Mouse (Mus musculus) E14TG2a.4 (cell line): ENCODE results near the gene Srsf3.
"Not testable (repeated sequence)": the region's sequence is repeated elsewhere in the genome, so short reads cannot be mapped to it uniquely, and the experiment has no call there.

Experiments
- H3K27me3 ChIP-seq: 2 replicates; pipeline ENCODE4 v1.6.1; 2014; ENCODE audit warnings: low read length, control low read depth; ENCODE audit not compliant: insufficient read depth
- H3K36me3 ChIP-seq: 2 replicates; pipeline ENCODE4 v1.6.1; 2014; ENCODE audit warnings: low read length, control low read depth; ENCODE audit not compliant: insufficient read depth
- H3K4me1 ChIP-seq: replicated peaks from 2 replicates; pipeline ENCODE4 v1.6.1; 2014; ENCODE audit warnings: low read depth, low read length, control low read depth
- H3K4me3 ChIP-seq: replicated peaks from 2 replicates; pipeline ENCODE4 v1.5.1; 2014; ENCODE audit warnings: mild to moderate bottlenecking, low read length
- H3K9me3 ChIP-seq: 2 replicates; pipeline ENCODE4 v1.6.1; 2014; ENCODE audit warnings: low read length, control low read depth
- CTCF ChIP-seq: conservative IDR thresholded peaks from 2 replicates; pipeline ENCODE4 v1.5.1; 2014; ENCODE audit warnings: low read length
- NANOG ChIP-seq: IDR thresholded peaks from 2 replicates; pipeline ENCODE4 v1.6.1; 2014; ENCODE audit warnings: borderline replicate concordance, low read length, mixed read lengths
- POU5F1 ChIP-seq: IDR thresholded peaks from 2 replicates; pipeline ENCODE4 v1.6.1; 2014; ENCODE audit warnings: low read length, borderline replicate concordance

The Srsf3 gene

GRCm38 (mm10) chr17:29023346-29023745 lies 9.1 kb upstream of the Srsf3 start:
- H3K36me3 ChIP-seq = no peaks in the 10 kb centered on the region
- H3K4me3 ChIP-seq = no peak overlapping the region
- no peaks in the 10 kb centered on the region for H3K9me3 ChIP-seq
- no peaks in the 10 kb centered on the region for H3K27me3 ChIP-seq
- TF ChIP-seq NANOG (no peak), CTCF (no peak), POU5F1 (no peak)
- peaks cover 97% of the 10 kb centered on the region for H3K4me1 ChIP-seq

- Histone ChIP-seq H3K36me3 (no peaks in the 10 kb centered on the region), H3K4me3 (peak overlapping the region; percentile 73), H3K27me3 (no peaks in the 10 kb centered on the region), H3K9me3 (no peaks in the 10 kb centered on the region), H3K4me1 (peaks cover 96% of the 10 kb centered on the region)
- TF ChIP-seq NANOG = no peak
- TF ChIP-seq POU5F1 = no peak
- no peak for TF ChIP-seq CTCF
Observed at GRCm38 (mm10) chr17:29024047-29024892, 8.2 kb upstream of the Srsf3 start.

GRCm38 (mm10) chr17:29024896-29025565 lies 7.4 kb upstream of the Srsf3 start:
- H3K27me3 ChIP-seq = no peaks in the 10 kb centered on the region
- TF ChIP-seq CTCF (no peak), NANOG (0 out of 2 replicates have a peak, but pooled peaks have one; percentile 15)
- H3K36me3 ChIP-seq = no peaks in the 10 kb centered on the region
- H3K4me3 ChIP-seq = peak overlapping the region; percentile 73
- H3K4me1 ChIP-seq = peaks cover 93% of the 10 kb centered on the region
- H3K9me3 ChIP-seq = no peaks in the 10 kb centered on the region

GRCm38 (mm10) chr17:29026652-29027356 lies 5.6 kb upstream of the Srsf3 start:
- H3K27me3 ChIP-seq = no peaks in the 10 kb centered on the region
- TF ChIP-seq CTCF (no peak), NANOG (no peak)

GRCm38 (mm10) chr17:29030321-29031034 lies 1.9 kb upstream of the Srsf3 start:
- TF ChIP-seq CTCF (0 out of 2 replicates have a peak, but pooled peaks have one; percentile 2), POU5F1 (no peak)
- H3K4me1 ChIP-seq = peaks cover 60% of the 10 kb centered on the region

More at GRCm38 (mm10) chr17:29026652-29027356, 5.6 kb upstream of the Srsf3 start:
- Histone ChIP-seq H3K4me3 (peak overlapping the region; percentile 10; the same call in 1 of the 2 replicates), H3K36me3 (no peaks in the 10 kb centered on the region), H3K4me1 (peaks cover 92% of the 10 kb centered on the region), H3K9me3 (no peaks in the 10 kb centered on the region)

GRCm38 (mm10) chr17:29031085-29031711 lies 1.2 kb upstream of the Srsf3 start:
- Histone ChIP-seq H3K4me1 (peaks cover 57% of the 10 kb centered on the region), H3K36me3 (peaks cover 29% of the 10 kb centered on the region), H3K4me3 (peak overlapping the region; percentile 97)
- not testable (repeated sequence) for H3K9me3 ChIP-seq, H3K27me3 ChIP-seq

More at GRCm38 (mm10) chr17:29030321-29031034, 1.9 kb upstream of the Srsf3 start:
- Histone ChIP-seq H3K4me3 (no peak overlapping the region), H3K36me3 (peaks cover 22% of the 10 kb centered on the region), H3K9me3 (no peaks in the 10 kb centered on the region), H3K27me3 (no peaks in the 10 kb centered on the region)

- TF ChIP-seq CTCF (no peak), POU5F1 (no peak), NANOG (no peak)
- peak overlapping the region; percentile 97 for H3K4me3 ChIP-seq
- H3K4me1 ChIP-seq = peaks cover 57% of the 10 kb centered on the region
- no peaks in the 10 kb centered on the region for H3K9me3 ChIP-seq
- H3K36me3 ChIP-seq = peaks cover 35% of the 10 kb centered on the region
- H3K27me3 ChIP-seq = no peaks in the 10 kb centered on the region
Observed at GRCm38 (mm10) chr17:29031771-29032273, 606 bp upstream of the Srsf3 start.
